Mouse (Mus musculus) c-Kit-positive CD71-negative TER-119-negative erythroid progenitor cells, embryonic 14.5 days (primary cell): ENCODE measurements around the gene Rnf180.
A peak's percentile ranks its signal among the peaks of the same experiment; 100 is the strongest.

Experiments
- DNase-seq: peaks from one replicate; pipeline ENCODE4 v3.0.0-alpha.2; 2013; ENCODE audit warnings: low read depth

Gene Rnf180

GRCm38 (mm10) chr13:105250264-105250663 is 44.4 kb downstream of the Rnf180 start:
- DNase-seq = no peak

DNA sequence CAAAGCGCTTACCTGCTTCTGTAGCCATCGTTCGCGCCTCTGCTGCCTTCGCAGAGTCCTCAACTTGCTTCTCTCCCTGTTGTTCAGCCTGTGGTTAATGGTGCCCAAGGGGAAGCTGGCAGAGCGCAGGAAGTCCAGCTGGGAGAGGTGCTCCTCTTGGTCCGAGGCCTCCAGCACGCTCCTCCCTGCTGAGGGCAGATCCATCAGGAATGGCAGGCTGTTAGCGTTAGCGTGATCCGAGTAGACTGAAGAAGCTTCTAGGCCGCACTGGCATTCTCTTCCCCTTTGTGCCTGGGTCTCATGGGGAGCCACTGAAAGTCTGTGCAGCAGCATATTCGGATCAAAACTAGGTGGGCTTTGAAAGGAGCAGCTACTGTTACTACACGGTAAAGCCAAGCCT is 45.0 kb downstream of the Rnf180 start:
- DNase-seq = no peak

- DNase-seq = no peak
Observed at GRCm38 (mm10) chr13:105247691-105248090, 46.9 kb downstream of the Rnf180 start.

- no peak for DNase-seq
Observed at GRCm38 (mm10) chr13:105240810-105241209, 53.8 kb downstream of the Rnf180 start.

DNA sequence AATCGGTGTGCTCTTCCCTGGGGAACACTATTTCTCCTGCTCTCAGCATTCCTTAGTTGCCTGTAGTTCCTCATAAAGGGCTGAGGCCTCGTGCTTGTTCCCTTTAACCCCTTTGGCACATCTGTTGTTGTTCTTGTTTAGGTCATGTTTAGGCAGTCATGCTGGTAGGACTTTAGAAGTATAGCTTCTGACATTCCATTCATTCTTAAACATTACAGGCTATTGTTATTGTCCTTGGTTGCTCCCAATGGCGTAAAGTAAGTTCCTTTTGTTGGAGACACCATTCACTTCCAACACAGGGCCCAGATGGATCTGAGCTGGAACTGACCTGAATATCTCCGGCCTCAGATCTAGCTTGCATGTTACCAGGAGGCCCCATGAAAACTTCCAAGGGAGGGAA is 67.5 kb downstream of the Rnf180 start:
- no peak for DNase-seq

GRCm38 (mm10) chr13:105224048-105224447 is 70.6 kb downstream of the Rnf180 start:
- no peak for DNase-seq

GRCm38 (mm10) chr13:105223147-105223546 is 71.5 kb downstream of the Rnf180 start:
- peak; percentile 8 for DNase-seq

DNA sequence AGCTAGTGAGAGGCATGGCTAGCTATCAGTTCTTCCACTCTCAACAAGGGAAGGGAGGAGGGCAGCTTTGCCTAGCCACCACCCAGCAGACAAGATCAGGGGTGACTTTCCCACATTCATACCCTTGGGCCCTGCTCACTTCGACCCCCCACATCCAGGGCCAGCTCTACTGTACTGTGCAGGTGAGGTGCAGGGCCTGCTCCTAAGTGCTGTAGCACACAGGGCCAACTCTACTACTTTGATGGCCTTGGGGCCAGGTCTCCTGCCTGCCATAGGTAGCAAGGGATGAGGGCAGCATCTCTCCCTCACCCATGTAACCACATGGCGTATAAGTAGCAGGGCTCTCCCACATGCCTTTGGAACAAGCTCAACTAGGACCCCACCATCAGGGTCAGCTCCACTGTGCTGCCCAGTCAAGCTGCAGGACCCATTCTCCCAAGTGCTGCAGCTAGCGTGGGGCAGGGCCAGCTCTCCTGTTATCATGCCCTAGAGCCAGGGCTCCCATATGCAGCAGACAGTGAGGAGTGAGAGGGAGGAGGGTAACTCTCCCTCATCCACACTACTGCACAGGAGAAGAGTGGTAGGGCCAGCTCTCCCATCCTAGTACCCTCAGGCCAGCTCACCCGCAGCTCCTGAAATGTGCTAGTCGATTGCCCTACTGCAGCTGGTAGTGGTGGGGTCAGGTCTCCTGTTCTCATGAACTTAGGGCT is 72.4 kb downstream of the Rnf180 start:
- DNase-seq = no peak

DNA sequence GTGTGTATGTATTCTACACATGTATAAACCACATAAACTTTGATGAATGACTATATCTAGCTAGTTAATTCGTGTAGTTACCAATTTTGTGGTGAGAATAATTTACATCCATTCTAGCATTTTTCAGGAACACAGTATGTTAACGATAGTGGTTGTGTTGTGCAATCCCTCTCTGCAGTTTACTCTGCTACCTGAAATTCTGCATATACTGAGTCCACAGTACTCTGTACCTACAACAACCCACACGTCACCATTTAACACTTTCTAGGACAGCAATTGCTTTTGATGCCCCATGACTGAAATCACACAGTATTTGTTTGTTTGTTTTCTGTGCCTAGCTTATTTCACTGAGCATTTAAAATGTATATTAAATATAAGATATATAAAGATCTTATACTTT is 83.9 kb downstream of the Rnf180 start:
- DNase-seq = no peak

DNA sequence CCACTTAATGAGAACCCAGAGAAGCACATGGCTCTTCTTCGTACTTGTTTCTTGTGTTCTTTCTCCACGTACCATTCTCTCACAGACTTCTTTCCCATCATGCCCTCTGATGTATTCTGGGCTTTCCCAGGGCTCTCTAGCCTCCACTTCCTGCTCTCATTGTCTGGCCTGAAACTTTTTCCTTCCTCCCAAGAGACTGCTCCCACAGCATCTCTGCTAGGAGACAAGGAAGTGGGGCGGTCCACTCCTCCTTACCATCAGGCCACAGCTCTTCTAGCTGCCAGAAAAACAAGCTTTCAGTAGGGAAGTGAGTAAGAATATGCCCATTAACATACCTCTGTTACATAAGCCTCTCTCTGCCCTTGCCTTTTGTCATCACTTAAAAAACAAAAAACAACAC is 90.8 kb downstream of the Rnf180 start:
- DNase-seq = no peak

DNA sequence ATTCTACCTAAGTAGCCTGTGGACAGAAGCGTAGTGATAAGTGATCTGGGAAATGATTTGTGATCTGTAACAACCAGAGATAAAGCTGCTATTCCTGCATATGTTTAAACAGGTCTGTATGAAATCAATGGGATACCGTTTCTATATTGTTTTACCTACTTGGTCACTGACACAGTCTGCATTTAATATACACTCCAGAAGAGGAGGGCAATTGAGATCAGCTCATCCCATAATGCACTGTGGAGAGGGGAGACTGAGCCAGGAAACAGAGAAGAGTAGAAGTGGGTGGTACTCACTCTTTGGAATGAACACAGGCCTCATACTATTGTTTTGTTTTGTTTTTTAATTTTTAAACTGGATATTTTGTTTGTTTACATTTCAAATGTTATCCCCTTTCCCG is 96.0 kb downstream of the Rnf180 start:
- no peak for DNase-seq

GRCm38 (mm10) chr13:105198028-105198427 is 96.6 kb downstream of the Rnf180 start:
- DNase-seq = no peak

DNA sequence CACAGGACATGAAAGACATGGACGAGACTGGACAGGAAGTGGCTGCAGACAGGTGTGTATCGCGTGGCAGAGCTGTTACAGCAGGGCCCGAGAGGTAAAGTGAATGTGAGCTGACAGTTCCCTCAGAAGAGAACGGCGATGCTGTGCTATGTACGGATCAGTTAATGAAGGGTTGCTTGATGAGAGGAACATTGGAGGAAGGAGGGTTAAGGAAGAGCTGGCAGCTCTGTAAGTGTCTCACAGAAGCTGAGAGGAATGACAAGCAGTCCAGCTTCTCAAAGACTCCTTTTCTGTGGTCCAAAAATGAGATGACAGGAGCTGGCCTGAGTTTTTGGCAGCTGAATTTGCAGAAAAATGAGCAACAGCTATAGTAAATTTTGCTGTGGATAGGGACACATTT is 101.0 kb downstream of the Rnf180 start:
- DNase-seq = no peak

GRCm38 (mm10) chr13:105188730-105189129 is 105.9 kb downstream of the Rnf180 start:
- no peak for DNase-seq

DNA sequence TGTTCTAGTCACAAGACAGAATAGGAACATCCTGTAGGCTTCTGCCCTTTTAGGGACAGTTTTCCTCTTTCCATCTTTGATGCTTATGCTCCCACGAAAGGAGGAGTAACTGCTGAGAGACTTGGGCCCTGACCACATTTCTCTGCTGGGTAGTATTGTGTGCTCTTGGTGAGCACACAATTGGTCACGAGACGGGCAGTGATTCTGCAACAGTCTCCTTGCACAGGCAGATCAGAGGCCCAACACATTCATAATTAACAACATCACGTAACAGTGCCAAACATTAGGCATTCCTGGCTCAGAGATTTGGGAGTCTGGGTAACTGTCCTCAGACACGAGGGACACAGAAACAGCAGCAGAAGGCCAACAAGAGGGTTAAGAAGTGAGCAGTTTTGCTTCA is 113.8 kb downstream of the Rnf180 start:
- no peak for DNase-seq

DNA sequence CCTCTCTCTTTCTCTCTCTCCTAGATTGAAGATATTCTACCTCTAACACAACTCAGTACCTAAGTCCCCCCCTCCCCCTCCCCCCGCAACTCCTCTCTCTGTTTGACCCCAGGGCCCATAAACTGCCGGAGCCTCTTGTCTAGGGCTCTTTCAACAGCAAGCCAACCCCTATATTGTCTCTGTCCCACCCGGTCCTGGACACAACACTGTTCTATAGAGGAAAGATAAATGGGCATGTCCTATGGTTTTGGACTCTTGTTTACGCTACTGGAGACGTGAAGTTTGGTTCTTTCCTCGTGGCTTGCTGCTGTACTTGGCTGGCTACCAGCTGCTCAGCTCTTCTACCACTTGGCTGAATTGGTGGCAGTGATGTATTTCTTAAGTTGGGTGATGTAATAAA is 129.2 kb downstream of the Rnf180 start:
- DNase-seq = no peak

GRCm38 (mm10) chr13:105153955-105154354 is 140.7 kb downstream of the Rnf180 start:
- no peak for DNase-seq

DNA sequence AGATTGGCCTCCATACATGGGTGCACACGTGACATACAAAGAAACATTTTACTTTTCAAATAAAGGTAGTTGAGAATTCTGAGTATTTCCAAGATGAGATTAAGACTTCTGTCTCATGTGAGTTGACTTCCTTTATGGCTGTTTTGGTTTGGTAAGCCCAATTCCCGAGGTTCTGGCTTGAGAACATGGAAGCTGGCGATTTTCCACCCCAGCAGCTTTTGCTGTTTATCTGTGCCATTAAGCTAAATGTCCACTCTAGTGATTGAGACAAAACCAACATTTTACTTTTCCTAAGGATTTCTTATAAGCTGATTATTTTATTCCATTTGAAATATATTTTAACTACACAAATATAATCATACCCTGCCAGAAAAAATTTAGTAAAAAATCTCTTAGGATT is 144.6 kb downstream of the Rnf180 start:
- DNase-seq = no peak

- peak; percentile 44 for DNase-seq
Observed at GRCm38 (mm10) chr13:105147795-105148418, 146.7 kb downstream of the Rnf180 start.

- DNase-seq = no peak
Observed at GRCm38 (mm10) chr13:105146827-105147226, 147.8 kb downstream of the Rnf180 start.

DNA sequence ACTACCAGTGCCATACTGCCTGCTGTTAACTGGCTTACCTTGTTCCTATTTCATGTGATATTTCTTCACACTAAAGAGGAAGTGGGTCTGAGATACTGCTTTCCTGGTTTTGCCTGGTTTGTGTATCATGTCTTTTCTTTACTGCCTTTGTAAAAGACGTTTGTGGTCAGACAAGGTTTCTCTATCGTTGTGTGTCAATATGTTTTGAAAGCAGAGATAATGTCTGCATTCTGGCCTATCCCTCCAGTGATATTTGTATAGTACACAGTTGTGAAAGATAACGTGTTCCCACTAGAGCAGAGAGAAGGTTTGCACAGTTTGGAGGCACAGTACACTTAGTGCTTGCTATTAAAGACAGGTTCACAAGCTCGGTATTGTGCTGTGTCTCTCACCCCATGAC is 154.7 kb downstream of the Rnf180 start:
- peak; percentile 39 for DNase-seq

DNA sequence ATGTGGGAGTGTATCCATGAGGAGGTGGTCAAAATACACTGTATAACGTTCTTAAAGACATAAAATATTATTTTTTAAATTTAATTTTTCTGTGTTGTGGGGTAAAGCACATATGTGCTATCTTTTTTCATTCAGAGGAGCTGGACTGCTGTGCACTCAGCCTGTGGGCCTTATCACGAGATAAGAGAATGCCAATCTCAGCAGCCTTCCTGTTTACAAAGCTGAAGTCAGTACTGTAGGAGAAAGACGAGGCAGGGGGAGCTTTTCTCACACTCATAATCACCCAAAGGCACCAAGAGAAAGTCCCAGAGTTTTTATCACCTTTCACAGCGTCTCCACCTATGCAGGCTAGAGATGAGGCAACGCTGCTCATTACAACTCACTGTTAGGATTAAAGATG is 160.2 kb downstream of the Rnf180 start:
- DNase-seq = no peak

DNA sequence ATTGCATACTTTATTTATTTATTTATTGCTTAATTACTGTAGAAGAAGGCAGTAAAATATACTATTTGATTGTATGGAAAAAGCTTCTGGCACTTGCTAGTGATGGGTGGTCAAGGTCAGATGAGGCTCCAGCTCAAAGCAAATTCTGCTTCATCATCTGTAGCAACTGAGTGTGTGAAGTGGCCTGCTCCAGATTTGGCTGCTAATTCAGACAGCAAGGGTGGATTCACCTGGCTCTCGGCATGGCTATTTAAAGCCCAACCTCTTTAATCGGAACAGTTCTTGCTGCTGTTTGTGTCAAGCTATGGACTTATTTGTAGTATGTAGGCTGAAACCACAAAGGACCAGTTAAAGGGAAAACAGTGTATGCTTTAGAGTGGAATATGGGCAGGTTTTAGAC is 161.8 kb downstream of the Rnf180 start:
- DNase-seq = no peak

DNA sequence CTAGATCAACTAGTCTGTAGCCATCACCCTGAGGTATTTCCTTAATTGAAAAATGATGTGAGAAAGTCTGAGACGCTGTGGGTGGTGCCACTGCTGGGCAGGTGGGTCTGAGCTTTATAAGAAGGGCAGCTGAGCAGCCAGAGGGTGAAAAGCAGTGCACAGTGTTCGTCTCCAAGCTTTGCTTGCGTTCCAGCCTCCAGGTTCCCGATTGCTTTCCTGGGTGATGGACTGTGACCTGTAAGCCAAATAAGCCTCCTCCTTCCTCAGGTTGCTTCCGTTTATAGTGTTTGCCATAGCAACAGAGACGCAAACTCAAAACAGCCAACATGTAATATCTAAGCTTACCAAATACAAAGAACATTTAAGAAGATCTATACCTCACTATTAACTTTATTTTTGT is 162.2 kb downstream of the Rnf180 start:
- no peak for DNase-seq
